Mouse (Mus musculus) liver, adult (tissue): ENCODE results near the gene Phox2b.

Experiments used
- GATA4 ChIP-seq: IDR thresholded peaks from 2 replicates; pipeline ENCODE4 v1.6.1; 2014; ENCODE audit warnings: mild to moderate bottlenecking, low read length; ENCODE audit not compliant: insufficient replicate concordance

The Phox2b gene

DNA sequence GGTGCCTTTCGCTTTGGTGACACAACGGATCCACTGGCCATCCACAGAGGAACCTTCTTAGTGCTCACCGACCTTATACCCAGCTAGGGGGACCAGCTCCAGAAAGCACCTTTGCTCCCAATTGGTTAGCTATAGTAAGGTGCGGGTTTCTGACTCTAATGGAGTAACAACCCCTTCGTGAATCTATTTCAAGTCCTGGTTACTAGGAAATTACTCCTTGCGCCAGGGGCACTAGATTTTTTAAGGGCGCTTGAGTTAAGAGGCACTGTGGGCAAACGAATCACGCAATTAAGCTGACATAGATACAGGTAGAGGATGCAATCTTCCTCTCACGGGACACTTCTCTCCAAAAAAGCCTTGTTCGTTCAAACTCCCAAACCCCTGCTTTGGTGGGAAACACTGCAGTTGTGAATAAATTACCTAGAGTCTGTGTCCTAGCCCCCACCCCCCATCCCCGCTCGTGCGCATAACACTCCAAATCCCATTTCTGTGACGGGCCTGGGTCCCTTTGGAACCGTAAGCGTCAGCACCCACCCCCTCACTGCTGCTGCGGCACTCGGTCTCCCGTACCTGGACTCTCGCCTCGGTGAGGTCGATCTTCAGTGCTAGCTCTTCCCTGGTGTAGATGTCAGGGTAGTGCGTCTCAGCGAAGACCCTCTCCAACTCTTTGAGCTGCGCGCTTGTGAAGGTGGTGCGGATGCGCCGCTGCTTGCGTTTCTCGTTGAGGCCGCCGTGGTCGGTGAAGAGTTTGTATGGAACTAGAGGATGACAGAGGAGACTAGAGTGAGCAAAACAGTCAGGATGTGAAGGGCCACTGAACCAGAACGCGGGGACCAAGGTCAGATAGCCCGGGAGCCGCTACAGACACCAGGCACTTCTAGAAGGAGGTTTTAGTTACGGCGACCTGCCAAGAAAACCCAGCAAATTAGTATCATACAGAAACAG lies 1.7 kb downstream of the Phox2b start:
- TF ChIP-seq GATA4: no peak

DNA sequence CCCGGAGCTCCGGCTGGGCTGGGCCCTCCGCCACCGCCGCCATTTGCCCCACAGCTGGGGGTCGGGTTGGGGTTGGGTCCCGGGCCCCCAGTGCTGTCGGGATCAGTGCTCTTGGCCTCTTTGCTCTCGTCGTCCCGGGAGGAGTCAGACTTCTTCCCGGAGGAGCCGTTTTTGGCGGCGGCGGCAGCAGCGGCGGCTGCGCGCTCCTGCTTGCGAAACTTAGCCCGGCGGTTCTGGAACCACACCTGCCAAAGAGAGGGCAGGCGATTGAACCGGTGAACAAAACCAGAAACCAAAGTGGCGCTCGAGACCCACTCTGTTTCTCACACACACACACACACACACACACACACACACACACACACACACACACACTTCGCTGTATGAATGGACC lies 2.7 kb downstream of the Phox2b start:
- no peak for TF ChIP-seq GATA4

DNA sequence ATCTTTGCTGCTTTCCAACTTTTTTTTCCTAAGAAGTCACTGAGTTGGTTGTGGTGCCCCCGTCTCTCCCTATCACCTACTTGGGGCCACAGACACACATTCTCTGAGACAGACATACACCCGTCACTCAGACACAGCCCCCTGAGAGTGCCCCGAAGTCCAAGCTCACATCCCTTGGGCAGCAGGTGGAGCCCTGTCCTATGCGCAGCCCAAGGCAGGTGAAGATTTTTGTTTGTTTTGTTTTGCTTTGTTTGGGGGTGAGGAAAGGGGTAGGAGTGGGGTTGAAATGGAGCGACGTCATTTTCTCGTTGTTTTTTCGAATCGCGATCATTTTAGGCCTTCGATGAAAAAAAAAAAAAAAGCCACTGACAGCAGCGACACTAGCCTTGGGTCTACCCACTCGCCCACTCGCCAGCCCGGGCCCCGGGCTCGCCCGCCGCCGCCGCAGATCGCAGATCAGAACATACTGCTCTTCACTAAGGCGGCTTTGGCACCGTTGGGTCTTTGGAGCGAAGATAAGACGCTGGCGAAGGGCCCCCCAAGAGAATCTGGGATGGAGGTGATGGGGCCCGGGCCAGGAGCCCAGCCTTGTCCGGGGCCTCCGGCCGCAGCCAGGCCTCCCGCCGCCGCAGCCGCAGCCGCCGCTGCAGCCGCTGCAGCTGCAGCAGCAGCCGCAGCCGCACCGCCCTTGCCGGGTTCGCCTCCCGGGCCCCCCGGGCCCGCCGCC lies 3.3 kb downstream of the Phox2b start:
- no peak for TF ChIP-seq GATA4

DNA sequence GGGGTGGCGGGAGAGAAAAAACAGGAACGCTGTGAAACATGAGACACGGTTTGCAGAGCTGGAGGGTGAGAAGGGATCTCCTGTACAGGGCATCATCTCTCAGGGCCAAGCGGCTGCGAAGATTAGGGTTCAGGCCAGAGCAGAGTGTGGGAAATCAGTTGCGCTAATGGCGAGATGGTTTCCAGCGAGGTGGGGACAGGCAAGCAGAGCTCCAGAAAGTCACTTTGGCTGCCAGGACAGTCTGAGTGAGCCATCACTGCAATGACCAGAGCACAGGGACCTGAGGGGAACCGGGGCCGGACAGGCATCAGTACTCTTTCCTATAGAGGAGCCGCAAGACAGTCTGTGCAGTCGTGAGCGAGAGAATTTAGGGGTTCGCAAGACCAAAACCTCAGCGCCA lies 3.9 kb downstream of the Phox2b start:
- TF ChIP-seq GATA4: no peak

DNA sequence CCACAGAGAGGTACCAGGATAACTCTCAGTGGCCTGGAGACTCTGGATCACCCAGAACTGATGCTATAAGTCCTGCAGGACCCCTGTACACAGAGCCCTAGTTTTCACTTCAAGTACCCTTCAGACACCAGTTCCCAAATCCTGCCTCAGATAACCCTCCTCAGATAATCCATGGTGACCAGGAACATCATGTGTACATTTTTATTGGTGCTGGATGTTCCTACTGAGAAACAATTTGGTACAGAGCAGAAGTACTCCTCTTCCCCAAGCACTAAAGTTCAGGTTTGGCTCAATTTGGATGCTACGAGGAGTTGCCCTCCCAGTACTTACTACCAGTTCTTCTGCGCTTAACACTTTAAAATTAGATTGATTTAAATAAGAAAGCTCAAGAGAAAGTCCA lies 5.1 kb downstream of the Phox2b start:
- no peak for TF ChIP-seq GATA4

DNA sequence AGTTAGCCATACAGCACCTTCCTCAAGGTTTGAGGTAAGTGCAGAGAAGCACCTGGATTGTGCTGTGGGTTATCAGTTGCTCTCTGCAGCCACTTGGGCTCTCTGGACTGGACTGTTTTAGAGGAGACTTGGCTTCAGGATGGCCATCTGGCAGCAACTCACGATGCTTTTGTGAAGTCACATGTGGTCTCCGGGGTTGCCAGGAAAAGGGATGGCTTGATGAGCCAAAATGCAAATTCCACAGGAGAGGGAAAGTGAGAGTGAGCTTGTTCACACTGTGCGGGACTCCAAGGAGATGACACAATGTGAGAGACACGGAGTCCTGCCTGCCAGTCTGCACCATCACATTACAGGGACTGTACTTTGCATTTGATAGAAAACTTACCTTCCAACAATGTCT lies 7.3 kb downstream of the Phox2b start:
- no peak for TF ChIP-seq GATA4

DNA sequence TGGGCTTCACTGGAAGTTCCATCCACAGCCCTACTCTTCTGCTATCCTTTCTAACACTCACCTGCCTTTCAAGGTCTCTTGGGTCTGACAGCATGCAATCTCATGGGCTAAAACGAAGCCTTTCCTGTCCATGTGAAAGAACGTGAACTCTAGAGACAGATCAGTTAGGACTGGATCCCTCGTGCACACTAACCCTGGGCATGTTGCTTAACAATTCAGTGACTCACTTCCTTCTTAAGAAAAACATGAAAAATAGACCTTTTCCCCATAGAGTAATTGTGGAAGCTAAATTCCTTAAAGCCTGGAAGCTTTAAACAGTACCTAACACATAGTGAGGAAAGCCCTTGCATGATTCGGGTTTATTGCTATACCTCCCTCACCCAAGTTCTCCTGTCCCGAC lies 8.2 kb downstream of the Phox2b start:
- no peak for TF ChIP-seq GATA4

DNA sequence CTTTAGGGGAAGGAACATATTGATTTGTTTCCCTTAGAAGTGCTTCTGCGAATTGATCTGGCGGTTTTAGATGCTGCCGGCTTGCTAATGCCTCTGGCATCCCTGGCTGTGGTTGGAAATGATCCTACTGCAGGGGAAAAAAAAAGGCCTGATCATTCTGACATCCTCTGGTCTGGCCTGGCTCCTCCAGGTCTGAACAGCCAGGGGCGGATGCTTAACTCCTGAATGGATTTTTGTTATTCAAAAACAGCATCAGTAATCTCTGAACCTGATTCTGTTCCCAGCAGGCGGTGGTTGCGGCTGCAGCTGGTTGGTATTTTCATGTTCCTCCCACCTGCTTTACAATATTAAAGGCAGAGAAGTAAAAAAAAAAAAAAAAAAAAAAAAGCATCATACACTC lies 16.0 kb downstream of the Phox2b start:
- TF ChIP-seq GATA4: no peak

DNA sequence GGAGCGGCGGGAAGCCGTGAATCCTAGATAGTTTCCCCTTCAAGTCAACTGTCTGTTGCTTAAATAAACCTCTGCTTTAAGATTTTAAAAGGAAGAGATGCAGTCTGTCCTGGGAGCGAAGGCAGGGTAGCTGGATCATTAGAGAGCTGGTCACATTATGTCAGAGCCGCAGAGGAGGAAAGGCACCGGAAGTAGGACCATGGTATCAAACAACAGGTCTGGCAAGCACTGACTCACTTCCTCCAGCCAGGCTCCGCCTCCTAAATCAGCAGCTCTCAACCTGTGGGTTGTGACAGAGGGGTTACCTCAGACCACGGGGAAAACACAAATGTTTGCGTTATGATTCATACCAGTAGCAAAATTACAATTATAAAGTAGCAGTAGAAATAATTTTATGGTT lies 35.5 kb downstream of the Phox2b start:
- no peak for TF ChIP-seq GATA4

DNA sequence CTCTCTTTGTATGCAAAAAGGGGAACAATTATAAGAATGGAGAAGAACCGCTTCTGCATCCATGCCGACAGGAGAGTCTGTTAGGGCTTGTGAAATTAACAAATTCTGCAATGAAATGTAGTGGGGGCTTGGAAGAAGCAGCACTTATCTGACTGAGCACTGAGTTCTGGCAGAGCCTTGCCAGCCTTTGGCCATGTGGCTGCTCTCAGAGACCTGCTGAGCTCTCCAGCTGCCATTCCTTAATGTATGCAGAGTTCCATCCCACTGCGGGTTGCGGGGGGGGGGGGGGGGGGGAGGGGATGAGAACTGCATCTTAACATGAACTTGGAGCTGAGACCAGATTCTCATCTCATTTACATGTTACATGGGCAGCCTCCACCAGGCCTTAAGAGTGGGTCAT lies 38.6 kb downstream of the Phox2b start:
- no peak for TF ChIP-seq GATA4

DNA sequence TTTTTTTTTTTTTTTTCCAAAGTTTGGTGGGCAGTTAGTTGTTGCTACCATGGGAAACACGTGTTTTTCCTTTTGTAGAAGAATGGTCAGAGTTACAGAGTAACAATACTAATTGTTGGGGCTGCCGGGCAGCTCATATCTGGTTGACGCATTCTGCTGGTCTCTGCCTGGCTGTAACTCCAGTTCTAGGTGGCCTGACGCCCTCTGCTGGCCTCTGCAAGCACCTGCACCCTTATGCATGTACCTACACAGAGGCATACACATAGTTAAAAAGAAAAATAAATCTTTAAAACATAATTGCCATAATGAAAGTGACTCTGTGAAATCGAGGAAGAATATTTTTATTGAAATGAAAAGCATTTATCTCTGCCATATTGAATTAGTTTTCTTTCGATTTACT lies 41.3 kb downstream of the Phox2b start:
- TF ChIP-seq GATA4: no peak

DNA sequence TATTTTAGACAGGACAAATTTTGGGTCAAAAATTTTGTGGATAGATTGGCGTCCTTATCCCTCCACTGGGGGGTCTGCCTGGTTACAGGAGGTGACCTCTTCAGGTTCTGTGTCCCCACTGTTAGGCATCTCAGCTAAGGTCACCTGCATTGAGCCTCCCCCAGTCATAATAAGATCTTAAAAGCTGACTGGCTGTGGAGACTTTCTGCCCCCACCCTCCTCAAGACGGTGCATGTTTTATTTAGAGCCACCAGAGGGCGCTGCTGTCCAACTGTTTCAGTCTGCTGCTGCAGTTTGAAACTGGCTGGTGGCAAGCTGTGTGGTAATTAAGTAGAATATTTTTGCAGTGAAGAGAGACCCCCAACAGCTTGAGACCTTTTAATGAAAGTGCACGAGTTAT lies 51.1 kb downstream of the Phox2b start:
- no peak for TF ChIP-seq GATA4
